Mouse (Mus musculus) thymus, adult 2 months (tissue): ENCODE data around the gene Zfp941.

Experiments
- CTCF ChIP-seq: fragments of 200-500 bp; IDR thresholded peaks from 2 replicates; pipeline ENCODE4 v1.5.1; 2012; ENCODE audit warnings: mild to moderate bottlenecking, control low read depth, low read length, moderate library complexity, borderline replicate concordance; ENCODE audit not compliant: control insufficient read depth, poor library complexity, insufficient read depth; ENCODE audit errors: extremely low read depth
- POLR2A ChIP-seq: fragments of 200-500 bp; IDR thresholded peaks from 2 replicates; pipeline ENCODE4 v1.6.1; 2012; ENCODE audit warnings: mild to moderate bottlenecking, low read length, control low read depth, moderate library complexity; ENCODE audit not compliant: control insufficient read depth, poor library complexity, insufficient read depth; ENCODE audit errors: extremely low read depth

- TF ChIP-seq CTCF (no peak), POLR2A (no peak)
These were observed 6.3 kb upstream of the Zfp941 start for GRCm38 (mm10) chr7:140828171-140828881.
